Mouse (Mus musculus): ENCODE measurements around the gene Matn1. TPM values are rescaled to one million over a fixed set of nuclear protein-coding genes. Genes with fewer than 3 reads are reported as not detected.
A peak's percentile ranks its signal among the peaks of the same experiment; 100 is the strongest.

Gene Matn1
- polyA plus RNA-seq, 1 experiment from 2014 or later, result not detected

GRCm38 (mm10) chr4:130919750-130920356 lies 24.3 kb upstream of the Matn1 start:
- Histone ChIP-seq H3K4me1 (peaks cover 44% of the 10 kb centered on the region), H3K36me3 (replicated peaks) (no peaks in the 10 kb centered on the region), H3K4me3 (no peak overlapping the region), H3K27ac (peak overlapping the region; percentile 53), H3K27me3 (ENCODE audit: poor library complexity, severe bottlenecking) (no peaks in the 10 kb centered on the region), H3K9me3 (no peaks in the 10 kb centered on the region)
- WGBS, result 64% methylated on average over 9 of the region's 9 CpGs
- DNase-seq (ENCODE audit: extremely low spot score, low spot score), result no peak

DNA sequence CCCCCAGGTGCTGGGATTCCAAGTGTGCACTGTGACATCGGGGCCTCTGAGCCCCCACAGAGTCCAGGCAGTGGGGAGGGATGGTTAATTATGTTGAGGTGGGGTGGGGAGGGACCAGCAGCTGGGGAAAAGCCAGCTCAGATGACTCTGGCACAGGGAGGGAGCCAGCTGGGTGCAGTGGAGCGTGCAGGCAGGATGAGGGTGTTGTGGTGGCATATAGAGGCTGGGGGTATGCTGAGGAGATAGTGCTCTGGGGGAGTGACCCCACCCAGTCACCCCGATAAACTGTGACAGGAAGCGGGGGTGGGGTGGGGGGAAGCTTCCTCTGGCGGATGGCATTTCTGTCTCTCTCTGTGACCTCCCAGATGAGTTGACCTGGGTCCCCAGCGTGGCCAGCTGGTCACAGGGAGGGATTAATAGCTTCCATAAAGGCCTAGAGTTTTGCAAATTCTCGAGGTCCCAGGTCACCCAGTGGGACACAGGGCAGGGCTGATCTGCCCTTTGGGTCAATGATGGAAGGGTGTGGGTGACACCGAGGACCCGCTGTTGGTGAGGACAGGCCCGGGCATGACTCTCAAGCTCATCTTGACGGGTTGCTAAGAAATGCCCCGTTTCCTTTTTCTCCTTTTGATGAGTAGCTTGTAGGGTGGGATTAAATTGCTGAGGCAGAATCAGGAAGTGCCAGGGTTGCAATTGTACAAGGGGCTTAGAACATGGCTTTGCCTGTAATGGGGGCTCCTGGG lies 23.1 kb upstream of the Matn1 start:
- no peak overlapping the region for H3K4me3 ChIP-seq
- H3K27ac ChIP-seq, result peak overlapping the region; percentile 26; the same call in 1 of the 2 replicates
- no peak for DNase-seq (ENCODE audit: extremely low spot score, low spot score)

GRCm38 (mm10) chr4:130921986-130922385 lies 22.2 kb upstream of the Matn1 start:
- WGBS, result 84% methylated on average over 10 of the region's 10 CpGs

More for the DNA sequence above, 23.1 kb upstream of the Matn1 start:
- H3K4me1 ChIP-seq, result peaks cover 35% of the 10 kb centered on the region
- 42% methylated on average over 12 of the region's 12 CpGs for WGBS
- H3K9me3 ChIP-seq, result no peaks in the 10 kb centered on the region
- no peaks in the 10 kb centered on the region for H3K36me3 ChIP-seq (replicated peaks)
- no peaks in the 10 kb centered on the region for H3K27me3 ChIP-seq (ENCODE audit: poor library complexity, severe bottlenecking)

DNA sequence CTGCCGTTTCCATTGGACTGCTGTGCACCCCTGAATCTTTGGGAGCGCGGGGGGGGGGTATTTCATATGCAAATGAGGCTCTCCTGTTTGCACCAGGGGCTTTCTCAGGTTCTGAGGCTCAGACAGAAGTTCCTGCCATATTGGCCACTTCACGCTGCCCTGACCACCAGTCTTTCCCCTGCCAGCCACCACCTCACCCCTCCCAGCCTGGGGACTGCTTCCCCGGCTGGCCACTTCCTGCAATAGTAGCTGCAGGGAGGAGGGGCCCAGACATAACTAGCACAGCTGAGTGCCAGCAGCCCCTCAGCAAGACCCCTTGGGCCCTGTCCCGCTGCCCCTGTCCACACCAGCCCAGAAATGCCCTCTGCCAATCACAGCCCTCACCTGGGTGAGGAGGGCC lies 17.9 kb upstream of the Matn1 start:
- Histone ChIP-seq H3K36me3 (replicated peaks) (no peaks in the 10 kb centered on the region), H3K4me3 (no peak overlapping the region), H3K4me1 (peaks cover 19% of the 10 kb centered on the region), H3K9me3 (no peaks in the 10 kb centered on the region), H3K27me3 (ENCODE audit: poor library complexity, severe bottlenecking) (no peaks in the 10 kb centered on the region), H3K27ac (no peak overlapping the region)
- 73% methylated on average over 6 of the region's 6 CpGs for WGBS
- DNase-seq (ENCODE audit: extremely low spot score, low spot score), result no peak

More at GRCm38 (mm10) chr4:130921986-130922385, 22.2 kb upstream of the Matn1 start:
- Histone ChIP-seq H3K27me3 (ENCODE audit: poor library complexity, severe bottlenecking) (no peaks in the 10 kb centered on the region), H3K36me3 (replicated peaks) (no peaks in the 10 kb centered on the region), H3K4me1 (peaks cover 40% of the 10 kb centered on the region), H3K27ac (peak overlapping the region; percentile 25; the same call in 1 of the 2 replicates), H3K4me3 (no peak overlapping the region), H3K9me3 (no peaks in the 10 kb centered on the region)
- DNase-seq (ENCODE audit: extremely low spot score, low spot score), result no peak

DNA sequence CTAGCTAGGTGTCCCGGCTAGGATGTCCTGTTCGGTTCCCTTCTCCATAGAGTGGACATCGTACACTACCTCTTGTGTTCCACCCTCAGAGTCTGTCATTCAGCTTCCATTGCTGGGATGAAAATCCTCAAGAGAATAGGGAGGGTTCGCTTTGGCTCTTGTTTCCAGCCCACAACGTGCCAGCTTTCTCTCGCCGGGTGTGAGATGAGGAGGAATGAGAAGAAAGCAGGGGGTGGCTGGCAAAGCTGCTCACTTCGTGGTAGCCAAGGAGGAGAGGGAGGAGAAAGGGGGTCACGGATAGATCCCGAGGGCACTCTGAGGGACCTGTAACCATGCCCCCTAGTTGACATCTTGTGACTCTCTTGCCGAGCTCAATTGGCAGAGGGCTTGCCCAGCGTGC lies 16.4 kb upstream of the Matn1 start:
- no peaks in the 10 kb centered on the region for H3K9me3 ChIP-seq
- peaks cover 6% of the 10 kb centered on the region; the same call in 1 of the 2 replicates for H3K4me1 ChIP-seq
- no peaks in the 10 kb centered on the region for H3K27me3 ChIP-seq (ENCODE audit: poor library complexity, severe bottlenecking)
- 92% methylated on average over 12 of the region's 12 CpGs for WGBS
- H3K36me3 ChIP-seq (replicated peaks), result no peaks in the 10 kb centered on the region
- H3K27ac ChIP-seq, result no peak overlapping the region
- no peak for DNase-seq (ENCODE audit: extremely low spot score, low spot score)
- no peak overlapping the region for H3K4me3 ChIP-seq

DNA sequence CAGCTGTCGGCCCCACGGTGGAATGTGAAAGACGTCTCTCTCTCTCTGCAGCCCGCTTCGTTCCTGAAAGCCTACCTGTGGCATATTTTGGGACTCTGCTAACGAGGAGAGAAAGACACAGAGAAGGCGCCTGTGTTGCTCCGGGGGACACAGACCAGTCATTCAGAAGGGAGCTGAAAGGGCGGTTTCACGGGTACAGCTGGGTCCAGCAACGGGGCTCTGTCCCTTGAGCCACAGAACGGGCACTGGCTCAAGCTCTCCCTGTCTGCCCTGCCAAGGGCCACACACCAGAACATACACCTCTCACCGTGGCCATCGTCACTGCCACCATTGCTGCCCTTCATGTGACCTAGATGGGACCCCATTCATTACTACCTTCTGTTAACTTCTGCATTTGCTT lies 1.5 kb upstream of the Matn1 start:
- H3K9me3 ChIP-seq, result no peaks in the 10 kb centered on the region
- no peak overlapping the region for H3K4me3 ChIP-seq
- H3K36me3 ChIP-seq (replicated peaks), result no peaks in the 10 kb centered on the region
- peaks cover 31% of the 10 kb centered on the region for H3K4me1 ChIP-seq
- peaks cover 25% of the 10 kb centered on the region; the same call in 1 of the 2 replicates for H3K27me3 ChIP-seq (ENCODE audit: poor library complexity, severe bottlenecking)
- WGBS, result 66% methylated on average over 14 of the region's 14 CpGs
- DNase-seq (ENCODE audit: extremely low spot score, low spot score), result no peak
- H3K27ac ChIP-seq, result no peak overlapping the region

GRCm38 (mm10) chr4:130944779-130945178 lies 594 bp downstream of the Matn1 start:
- peaks cover 25% of the 10 kb centered on the region; the same call in 1 of the 2 replicates for H3K27me3 ChIP-seq (ENCODE audit: poor library complexity, severe bottlenecking)
- WGBS, result 89% methylated on average over 7 of the region's 7 CpGs
- H3K4me3 ChIP-seq, result no peak overlapping the region
- H3K27ac ChIP-seq, result no peak overlapping the region
- no peaks in the 10 kb centered on the region for H3K9me3 ChIP-seq
- H3K36me3 ChIP-seq (replicated peaks), result no peaks in the 10 kb centered on the region
- DNase-seq (ENCODE audit: extremely low spot score, low spot score), result no peak
- H3K4me1 ChIP-seq, result peaks cover 31% of the 10 kb centered on the region

DNA sequence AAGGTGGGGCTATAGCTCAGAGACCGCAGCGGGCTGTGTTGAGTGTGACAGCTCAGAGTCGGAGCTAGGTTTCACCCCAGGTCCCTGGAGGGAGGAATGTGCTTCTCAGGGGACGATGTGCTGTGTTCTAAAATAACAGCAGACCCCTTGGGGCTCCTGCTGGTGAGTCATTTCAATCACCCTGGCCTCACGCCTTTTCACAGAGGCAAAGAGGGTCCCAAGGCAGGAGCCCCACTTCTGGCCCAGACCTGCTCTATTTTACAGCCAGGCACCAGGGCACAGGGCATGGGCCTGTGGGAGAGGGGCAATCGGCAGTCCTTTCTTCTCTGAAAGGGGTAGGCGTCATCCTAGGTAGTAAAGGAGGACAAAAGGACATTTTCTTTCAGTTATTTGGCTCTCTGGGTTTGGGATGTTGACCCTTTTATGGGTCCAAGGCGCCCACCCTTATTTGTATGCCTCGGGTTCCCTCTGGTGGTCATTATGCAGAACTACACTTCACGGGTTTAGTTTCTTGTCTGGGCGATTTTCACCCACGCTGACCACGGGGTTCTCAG lies 3.0 kb downstream of the Matn1 start:
- Histone ChIP-seq H3K27me3 (ENCODE audit: poor library complexity, severe bottlenecking) (peaks cover 25% of the 10 kb centered on the region; the same call in 1 of the 2 replicates), H3K36me3 (replicated peaks) (no peaks in the 10 kb centered on the region), H3K4me3 (no peak overlapping the region), H3K27ac (peak overlapping the region; percentile 69), H3K4me1 (peaks cover 21% of the 10 kb centered on the region), H3K9me3 (no peaks in the 10 kb centered on the region)
- DNase-seq (ENCODE audit: extremely low spot score, low spot score), result peak; percentile 59
- 26% methylated on average over 13 of the region's 13 CpGs for WGBS

DNA sequence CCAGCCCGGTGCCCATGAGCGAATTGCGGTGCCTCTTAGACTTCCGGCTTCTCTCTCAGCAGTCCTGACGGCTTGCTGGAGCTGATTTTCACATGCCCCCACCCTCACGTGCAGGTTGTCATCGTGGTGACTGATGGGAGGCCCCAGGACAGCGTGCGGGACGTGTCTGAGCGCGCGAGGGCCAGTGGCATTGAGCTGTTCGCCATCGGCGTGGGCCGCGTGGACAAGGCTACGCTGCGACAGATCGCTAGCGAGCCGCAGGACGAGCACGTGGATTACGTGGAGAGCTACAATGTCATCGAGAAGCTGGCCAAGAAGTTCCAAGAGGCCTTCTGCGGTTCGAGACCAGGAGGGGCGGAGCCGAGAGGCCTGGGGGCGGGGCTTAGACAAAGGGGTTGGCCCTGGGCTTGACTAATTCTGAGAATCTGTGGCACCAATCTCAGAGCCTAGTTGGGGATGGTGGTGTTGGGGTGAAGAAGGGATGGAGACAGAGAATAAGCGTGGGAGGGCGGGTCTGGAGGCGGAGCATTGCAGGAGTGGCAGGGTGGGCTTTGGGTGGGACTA lies 5.7 kb downstream of the Matn1 start:
- Histone ChIP-seq H3K4me3 (no peak overlapping the region), H3K27ac (no peak overlapping the region), H3K36me3 (replicated peaks) (no peaks in the 10 kb centered on the region), H3K27me3 (ENCODE audit: poor library complexity, severe bottlenecking) (peaks cover 5% of the 10 kb centered on the region; the same call in 1 of the 2 replicates), H3K4me1 (peaks cover 10% of the 10 kb centered on the region), H3K9me3 (no peaks in the 10 kb centered on the region)
- WGBS, result 87% methylated on average over 35 of the region's 35 CpGs
- DNase-seq (ENCODE audit: extremely low spot score, low spot score), result no peak

DNA sequence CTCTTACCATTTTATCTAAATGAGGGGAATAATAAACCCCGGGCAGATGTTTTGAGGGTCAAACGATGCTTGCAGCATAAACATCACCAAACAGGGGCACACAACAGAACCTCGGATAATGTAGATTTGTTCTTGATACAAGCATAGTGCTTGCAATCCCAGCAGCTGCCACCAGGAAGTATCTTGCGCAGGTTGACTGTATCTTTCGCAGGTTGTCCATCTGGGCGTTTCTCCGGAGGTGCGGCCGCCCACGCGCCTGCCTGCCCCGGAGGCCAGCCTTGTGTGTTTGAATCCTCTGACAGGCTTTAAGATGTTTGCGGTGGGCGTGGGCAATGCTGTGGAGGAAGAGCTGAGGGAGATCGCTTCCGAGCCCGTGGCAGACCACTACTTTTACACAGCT lies 8.3 kb downstream of the Matn1 start:
- DNase-seq (ENCODE audit: extremely low spot score, low spot score), result no peak
- Histone ChIP-seq H3K4me3 (no peak overlapping the region), H3K36me3 (replicated peaks) (no peaks in the 10 kb centered on the region), H3K9me3 (no peaks in the 10 kb centered on the region), H3K4me1 (peaks cover 21% of the 10 kb centered on the region), H3K27ac (no peak overlapping the region), H3K27me3 (ENCODE audit: poor library complexity, severe bottlenecking) (no peaks in the 10 kb centered on the region; the same call in 1 of the 2 replicates)
- WGBS, result 52% methylated on average over 17 of the region's 17 CpGs

DNA sequence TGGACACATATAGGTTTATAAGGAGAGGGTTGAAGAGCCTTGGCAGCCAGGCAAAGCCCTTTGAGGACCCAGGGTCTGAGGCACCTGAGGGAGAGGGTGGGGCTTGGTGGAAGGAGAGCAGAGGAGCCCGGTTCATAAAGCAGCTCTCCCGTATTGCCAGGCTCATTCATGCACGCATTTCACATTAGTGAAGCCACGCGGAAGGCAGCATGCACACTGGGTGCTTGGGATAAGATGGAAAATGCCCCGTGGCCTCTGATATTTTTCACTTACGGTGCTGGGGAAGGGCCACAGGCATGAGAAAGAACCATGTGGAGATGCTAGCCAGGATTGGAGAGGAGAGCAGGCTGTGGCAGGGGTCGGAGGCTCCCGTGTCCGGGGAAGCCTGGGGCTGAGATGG lies 13.0 kb downstream of the Matn1 start:
- no peak for DNase-seq (ENCODE audit: extremely low spot score, low spot score)
- peaks cover 55% of the 10 kb centered on the region for H3K4me1 ChIP-seq
- peak overlapping the region; percentile 21 for H3K27ac ChIP-seq
- H3K4me3 ChIP-seq, result no peak overlapping the region
- H3K9me3 ChIP-seq, result no peaks in the 10 kb centered on the region
- WGBS, result 72% methylated on average over 10 of the region's 10 CpGs
- peaks cover 5% of the 10 kb centered on the region; the same call in 1 of the 2 replicates for H3K27me3 ChIP-seq (ENCODE audit: poor library complexity, severe bottlenecking)
- no peaks in the 10 kb centered on the region for H3K36me3 ChIP-seq (replicated peaks)

DNA sequence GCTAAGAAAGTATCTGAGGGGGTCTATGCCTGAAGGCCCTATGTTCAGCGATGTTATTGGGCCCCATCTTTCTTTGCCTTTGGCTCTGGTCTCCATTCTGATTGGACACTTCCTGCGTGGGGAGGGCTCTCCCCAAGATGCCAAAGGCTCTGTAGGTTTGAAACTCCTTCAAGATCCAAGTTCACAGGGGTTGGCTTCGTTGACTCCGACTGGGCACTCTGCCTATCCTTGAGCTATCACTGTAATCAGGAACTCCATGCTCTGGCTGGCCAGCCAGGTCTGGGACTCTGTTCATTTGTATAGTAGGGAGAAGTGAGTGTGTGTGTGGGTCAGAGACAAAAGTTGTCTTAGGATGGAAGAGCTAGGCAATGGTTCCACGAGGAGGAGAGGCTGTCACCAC lies 14.6 kb downstream of the Matn1 start:
- no peak for DNase-seq (ENCODE audit: extremely low spot score, low spot score)
- whole genome bisulfite sequencing, result 75% methylated on average over 5 of the region's 5 CpGs
- no peak overlapping the region for H3K4me3 ChIP-seq
- no peaks in the 10 kb centered on the region for H3K9me3 ChIP-seq
- H3K4me1 ChIP-seq, result peaks cover 51% of the 10 kb centered on the region
- no peak overlapping the region for H3K27ac ChIP-seq
- no peaks in the 10 kb centered on the region for H3K36me3 ChIP-seq (replicated peaks)
- peaks cover 5% of the 10 kb centered on the region; the same call in 1 of the 2 replicates for H3K27me3 ChIP-seq (ENCODE audit: poor library complexity, severe bottlenecking)

All from forebrain, embryonic 10.5 days (tissue).